Mouse (Mus musculus) inflammation-experienced regulatory T-cells, adult 16 weeks (primary cell): ENCODE data around the gene Ctsr. TPM values are rescaled to one million over a fixed set of nuclear protein-coding genes. Genes with fewer than 3 reads are reported as not detected.

ENCODE experiments used
- polyA plus RNA-seq: library from polyadenylated mRNA; unstranded; fragments of 100-300 nt; shearing (Covaris generic); gene quantifications from one replicate; pipeline ENCODE4 v1.2.1, GENCODE M21; 2017

The Ctsr gene
- not detected for polyA plus RNA-seq

GRCm38 (mm10) chr13:61164156-61164555 lies at the start of gene Ctsr:
Ctsr (minus strand) TSS chr13:61164256.

GRCm38 (mm10) chr13:61203310-61203709 lies 39.3 kb upstream of the Ctsr start, which contains the start of gene Cts6:
Cts6 (minus strand) TSS chr13:61203410.

Other genes starting within 250 kb of the Ctsr start
- not detected for gene Gm49393, start 228.7 kb downstream of the Ctsr start, polyA plus RNA-seq
- gene Gm49391, start 227.7 kb downstream of the Ctsr start, polyA plus RNA-seq, result not detected
- gene Ctla2a, start 227.6 kb downstream of the Ctsr start, polyA plus RNA-seq, result 39.0 TPM
- gene Tpbpa, start 222.3 kb downstream of the Ctsr start, polyA plus RNA-seq, result not detected
- gene Ctsj, start 158.3 kb downstream of the Ctsr start, polyA plus RNA-seq, result not detected
- not detected for gene Ctsq, start 123.6 kb downstream of the Ctsr start, polyA plus RNA-seq
- not detected for gene Cts6, start 39.2 kb upstream of the Ctsr start, polyA plus RNA-seq
- gene Cts8, start 91.1 kb upstream of the Ctsr start, polyA plus RNA-seq, result not detected
- not detected for gene Gm49398, start 124.6 kb upstream of the Ctsr start, polyA plus RNA-seq
- not detected for gene Cts7, start 193.9 kb upstream of the Ctsr start, polyA plus RNA-seq